Mouse (Mus musculus) brain, embryonic 14.5 days (tissue): ENCODE measurements around the gene Bach2. TPM values are rescaled to one million over a fixed set of nuclear protein-coding genes. Genes with fewer than 3 reads are reported as not detected.
A peak's percentile ranks its signal among the peaks of the same experiment; 100 is the strongest.

ENCODE experiments used
- DNase-seq: peaks from one replicate; pipeline ENCODE4 v3.0.0-alpha.2; 2011; ENCODE audit warnings: low read depth
- CTCF ChIP-seq: fragments of 200-500 bp; IDR thresholded peaks from 2 replicates; pipeline ENCODE4 v1.5.1; 2012; ENCODE audit warnings: inconsistent platforms, mild to moderate bottlenecking, moderate library complexity, borderline replicate concordance; ENCODE audit not compliant: insufficient read depth, insufficient read length; ENCODE audit errors: extremely low read depth
- POLR2A ChIP-seq: fragments of 200-500 bp; IDR thresholded peaks from 2 replicates; pipeline ENCODE4 v1.6.1; 2012; ENCODE audit warnings: mild to moderate bottlenecking, inconsistent platforms, borderline replicate concordance; ENCODE audit not compliant: poor library complexity, insufficient read depth, insufficient read length, severe bottlenecking; ENCODE audit errors: extremely low read depth
- polyA plus RNA-seq: library from polyadenylated mRNA; depleted of rRNA; stranded (reverse); fragments of >200 nt; gene quantifications from 2 replicates; pipeline ENCODE4 v1.2.3, GENCODE M21; 2012

The Bach2 gene
- polyA plus RNA-seq, 1 experiment: 31.4 TPM

GRCm38 (mm10) chr4:32525000-32525399, 286.4 kb downstream of the Bach2 start:
- DNase-seq: no peak
- TF ChIP-seq CTCF (no peak), POLR2A (no peak)

- no peak for TF ChIP-seq CTCF
- TF ChIP-seq POLR2A: no peak
- peak; percentile 49 for DNase-seq
Observed at GRCm38 (mm10) chr4:32526228-32526836, 287.7 kb downstream of the Bach2 start.

- DNase-seq: peak; percentile 58
- no peak for TF ChIP-seq POLR2A
Observed at GRCm38 (mm10) chr4:32529443-32529995, 290.9 kb downstream of the Bach2 start.

- TF ChIP-seq CTCF (no peak), POLR2A (no peak)
- peak; percentile 75 for DNase-seq
Observed at GRCm38 (mm10) chr4:32530421-32530920, 291.9 kb downstream of the Bach2 start.

- peak; percentile 94 for DNase-seq
- no peak for TF ChIP-seq CTCF
- no peak for TF ChIP-seq POLR2A
Observed at GRCm38 (mm10) chr4:32530921-32531846, 292.6 kb downstream of the Bach2 start.

- peak; percentile 67 for DNase-seq
- TF ChIP-seq CTCF (no peak), POLR2A (no peak)
Observed at GRCm38 (mm10) chr4:32532079-32532478, 293.5 kb downstream of the Bach2 start.

- DNase-seq: peak; percentile 65
- TF ChIP-seq POLR2A: no peak
- no peak for TF ChIP-seq CTCF
Observed at GRCm38 (mm10) chr4:32533735-32534134, 295.1 kb downstream of the Bach2 start.

GRCm38 (mm10) chr4:32535626-32536025, 297.0 kb downstream of the Bach2 start:
- no peak for DNase-seq
- TF ChIP-seq POLR2A (no peak), CTCF (no peak)

- TF ChIP-seq POLR2A (no peak), CTCF (no peak)
- DNase-seq: peak; percentile 47
Observed at GRCm38 (mm10) chr4:32536870-32537508, 298.4 kb downstream of the Bach2 start.

- TF ChIP-seq POLR2A (no peak), CTCF (peak; percentile 84)
- peak; percentile 97 for DNase-seq
Observed at GRCm38 (mm10) chr4:32538088-32538487, 299.5 kb downstream of the Bach2 start.

GRCm38 (mm10) chr4:32538488-32538887, 299.9 kb downstream of the Bach2 start:
- no peak for TF ChIP-seq CTCF
- TF ChIP-seq POLR2A: no peak
- DNase-seq: no peak

- peak; percentile 52 for DNase-seq
Observed at GRCm38 (mm10) chr4:32538987-32539386, 300.4 kb downstream of the Bach2 start.

More at GRCm38 (mm10) chr4:32538987-32539386, 300.4 kb downstream of the Bach2 start:
- TF ChIP-seq POLR2A (no peak), CTCF (no peak)
